Mouse (Mus musculus) adipocyte (in vitro differentiated cells): ENCODE data around the gene Nfyc.
A peak's percentile ranks its signal among the peaks of the same experiment; 100 is the strongest.

Experiments used
- DNase-seq: peaks from one replicate; pipeline ENCODE4 v3.0.0-alpha.2; 2016; ENCODE audit warnings: low spot score

Gene Nfyc

DNA sequence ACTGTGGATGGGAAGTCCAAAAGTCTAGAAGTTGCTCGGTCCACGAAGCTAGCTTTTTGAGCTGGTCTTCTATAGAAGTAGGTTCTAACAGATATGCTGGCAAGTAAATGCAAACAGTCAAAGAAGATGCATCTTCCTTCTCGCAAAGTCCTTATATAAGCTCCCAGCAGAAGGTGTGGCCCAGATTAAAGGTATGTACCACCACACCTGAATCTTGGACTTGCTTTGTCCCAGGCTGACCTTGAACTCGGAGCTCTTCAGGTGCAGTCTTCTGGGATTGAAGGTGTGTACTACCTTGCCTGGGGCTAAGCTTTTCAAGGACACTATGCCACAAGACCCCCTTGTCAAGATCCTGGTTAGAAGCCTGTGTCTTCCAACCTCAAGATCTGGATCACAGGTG is at the start of gene Nfyc:
TSS of gene Nfyc (minus strand) at position 101 of the 400 bp plus-strand sequence.
- DNase-seq: no peak

DNA sequence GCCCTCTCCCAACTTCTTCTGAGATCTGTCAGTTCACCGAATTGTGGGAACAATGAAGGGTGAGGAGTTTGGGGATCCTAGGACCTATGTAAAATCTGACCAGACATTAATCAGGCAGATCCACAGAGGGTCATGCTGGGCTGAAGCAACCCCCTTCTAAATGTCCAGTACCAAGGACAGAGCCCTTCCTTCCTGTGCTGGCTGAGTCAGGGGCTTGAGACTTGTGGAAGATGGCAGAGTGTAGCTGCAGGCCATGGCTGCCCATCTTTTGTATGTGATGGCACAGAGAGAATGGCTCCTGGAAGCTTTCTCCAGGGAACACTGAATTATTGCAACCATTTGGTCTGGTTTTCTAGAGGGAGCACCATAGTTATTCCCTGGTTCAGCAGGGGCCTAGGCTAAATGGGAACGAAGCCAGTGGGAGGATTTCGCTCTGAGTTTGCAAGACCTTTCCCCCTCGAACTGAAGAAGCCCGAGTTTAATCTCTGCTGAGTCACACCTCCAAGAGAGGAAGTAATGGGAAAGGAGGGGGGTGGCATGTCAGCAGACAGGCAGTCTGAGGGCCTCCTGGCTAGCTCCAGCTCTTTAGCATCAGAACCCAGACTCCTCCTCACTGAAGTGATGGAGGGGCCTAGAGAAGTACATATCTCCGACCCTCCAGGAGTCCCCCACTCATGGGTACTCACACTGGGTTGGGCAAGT is 49.5 kb upstream of the Nfyc start:
- DNase-seq: peak; percentile 10

DNA sequence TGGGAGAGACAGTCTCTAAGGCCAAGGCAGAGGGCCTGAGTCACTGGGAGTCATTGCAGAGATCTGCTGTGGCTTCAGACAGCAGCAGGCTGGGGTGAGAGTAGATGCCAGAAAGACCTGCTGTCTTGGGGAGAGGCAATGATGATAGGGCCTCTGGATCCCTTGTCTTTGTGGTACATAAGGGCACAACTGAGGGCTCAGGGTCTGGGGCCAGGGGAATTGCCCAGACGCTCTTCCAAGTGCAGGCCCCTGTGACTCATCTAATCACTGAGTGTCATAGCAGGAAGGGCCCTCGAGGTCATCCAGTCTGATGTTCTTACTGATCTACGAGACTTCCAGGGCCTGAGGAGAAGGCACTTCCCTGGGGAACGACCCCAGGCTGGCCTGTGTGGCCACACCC is 48.0 kb upstream of the Nfyc start:
- no peak for DNase-seq

DNA sequence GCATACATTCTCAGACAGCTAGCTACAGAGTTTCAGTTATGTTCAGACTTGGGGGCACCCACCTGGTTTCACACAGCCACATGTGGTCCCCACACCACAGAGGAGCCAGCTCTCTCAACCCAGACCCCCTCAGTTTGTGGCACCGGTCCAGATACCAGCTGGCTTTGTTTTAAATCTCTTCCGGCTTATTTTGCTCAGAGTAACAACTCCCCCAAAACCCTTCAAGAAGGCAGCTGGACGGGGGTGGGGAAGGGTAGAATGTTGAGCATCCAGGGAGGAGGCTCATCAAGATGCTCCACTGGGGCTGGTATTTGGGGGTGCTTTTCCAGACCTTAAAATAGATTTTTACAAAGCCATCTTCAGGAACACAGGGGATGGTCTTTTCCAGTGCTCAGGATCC is 47.4 kb upstream of the Nfyc start:
- DNase-seq: no peak

DNA sequence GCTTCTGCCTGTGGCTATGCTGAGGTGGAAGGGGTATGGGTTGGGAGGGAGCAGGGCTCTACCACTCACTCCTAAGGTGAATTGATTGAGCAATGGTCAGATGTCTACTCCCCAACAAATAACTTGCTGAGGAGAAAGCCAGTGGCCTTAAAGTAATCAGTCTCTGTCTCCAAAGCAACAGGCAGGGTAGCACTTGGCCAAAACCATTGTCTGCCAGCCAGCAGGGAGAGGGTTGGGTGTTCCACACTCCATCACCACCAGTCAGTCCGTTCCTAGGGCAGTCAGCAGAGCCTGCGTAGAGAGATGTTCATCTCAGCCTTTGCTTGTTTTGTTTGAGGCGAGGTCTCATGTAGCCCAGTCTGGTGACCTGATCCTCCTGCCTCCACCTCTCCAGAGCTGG is 44.6 kb upstream of the Nfyc start:
- DNase-seq: no peak

DNA sequence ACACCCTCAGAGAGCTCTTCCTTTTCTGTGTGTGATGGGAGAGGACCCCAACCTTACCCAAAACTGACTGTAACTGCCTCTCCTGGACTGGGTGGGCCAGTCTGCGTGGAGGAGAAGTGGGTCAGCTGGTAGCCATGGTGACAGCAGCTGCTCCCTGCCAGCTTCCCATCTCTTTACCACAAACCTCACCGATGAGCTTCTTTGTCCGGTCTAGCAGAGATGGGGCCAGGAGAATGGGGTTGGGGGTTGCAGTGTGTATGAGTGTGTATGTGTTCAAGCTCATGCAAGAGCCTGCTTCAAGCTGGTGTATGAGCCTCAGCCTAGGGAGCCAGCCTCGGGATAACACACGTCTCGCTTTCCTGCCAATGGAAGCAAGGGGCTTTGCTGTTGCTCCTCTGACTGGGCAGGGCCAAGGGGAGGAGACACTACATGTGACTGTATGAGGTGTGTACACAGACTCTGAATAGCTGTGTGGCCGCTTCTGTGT is 38.9 kb upstream of the Nfyc start:
- DNase-seq: no peak

DNA sequence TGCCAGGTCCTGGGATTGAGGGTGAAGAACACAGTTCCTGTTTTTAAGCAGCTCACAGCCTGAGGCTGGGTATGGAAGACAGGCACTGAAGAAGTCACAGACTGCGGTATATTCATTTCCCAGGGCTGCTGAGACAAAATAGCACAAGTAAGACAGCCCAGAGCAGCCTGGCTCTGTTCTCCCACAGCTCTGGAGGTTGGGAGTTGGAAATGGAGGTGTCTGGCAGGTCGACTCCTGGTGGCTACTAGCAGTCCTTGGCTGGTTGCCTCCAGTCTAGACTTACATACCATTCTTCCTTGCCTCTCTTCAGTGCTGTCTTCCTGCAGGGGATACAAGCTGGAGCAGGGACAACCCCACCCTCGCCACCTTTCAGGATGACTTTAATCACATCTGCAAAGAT is 37.6 kb upstream of the Nfyc start:
- no peak for DNase-seq

DNA sequence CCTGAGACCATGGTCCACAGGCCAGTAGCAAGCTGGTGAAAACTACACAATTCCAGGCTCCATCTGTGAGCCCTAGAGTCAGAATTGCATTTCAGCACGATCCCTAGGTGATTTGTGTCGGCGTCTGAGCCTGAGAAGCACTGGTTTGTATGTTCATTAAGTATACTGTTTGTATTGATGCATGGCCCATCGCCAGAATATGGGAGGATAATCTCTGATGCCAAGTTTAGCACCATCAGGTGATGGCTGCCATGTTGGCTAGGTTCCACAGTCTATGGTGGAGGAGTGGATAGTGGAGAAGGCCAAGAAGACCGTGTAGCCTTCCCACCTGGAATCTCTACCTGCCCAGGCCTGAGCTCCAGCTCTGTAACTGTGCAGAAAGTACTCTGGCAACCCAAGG is 36.9 kb upstream of the Nfyc start:
- no peak for DNase-seq

DNA sequence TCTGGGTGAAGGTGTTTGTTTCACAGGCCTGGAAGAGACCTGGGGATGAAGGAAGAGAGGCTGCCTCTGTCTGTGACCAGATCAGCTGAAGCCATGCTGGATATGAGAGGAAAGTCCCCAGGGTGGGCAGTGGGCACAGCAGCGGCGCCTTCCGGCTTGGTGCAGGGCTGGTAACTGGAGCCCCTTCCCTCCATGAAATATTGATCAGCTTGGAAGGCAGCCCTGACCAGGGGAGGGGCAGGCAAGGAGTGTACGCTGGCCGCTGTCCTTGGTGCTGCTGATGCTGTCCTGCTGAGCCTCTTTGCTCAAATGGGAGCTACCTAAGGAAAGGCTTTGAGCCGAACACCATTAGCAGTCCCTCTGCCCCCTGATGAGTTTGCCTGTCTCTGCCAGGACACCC is 34.8 kb upstream of the Nfyc start:
- peak; percentile 47 for DNase-seq

DNA sequence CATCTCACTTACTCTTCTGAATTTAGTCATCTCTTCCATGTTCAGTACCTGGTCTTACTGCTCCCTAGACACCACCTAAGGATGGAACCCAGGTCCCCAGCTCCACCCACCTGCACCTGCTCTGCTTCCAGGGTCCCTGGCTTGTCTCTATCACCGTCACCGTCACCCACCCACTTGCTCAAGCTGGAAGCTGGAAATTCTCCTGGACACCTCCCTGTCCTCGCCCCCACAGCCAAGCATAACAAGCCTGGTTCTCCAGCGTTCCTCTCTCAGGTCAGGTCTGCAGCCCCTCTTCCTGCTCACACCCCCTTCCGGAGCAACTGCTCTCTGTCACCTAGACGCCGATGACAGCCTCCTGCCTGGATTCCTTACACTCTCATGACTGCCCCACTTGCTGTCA is 28.5 kb upstream of the Nfyc start:
- DNase-seq: no peak

DNA sequence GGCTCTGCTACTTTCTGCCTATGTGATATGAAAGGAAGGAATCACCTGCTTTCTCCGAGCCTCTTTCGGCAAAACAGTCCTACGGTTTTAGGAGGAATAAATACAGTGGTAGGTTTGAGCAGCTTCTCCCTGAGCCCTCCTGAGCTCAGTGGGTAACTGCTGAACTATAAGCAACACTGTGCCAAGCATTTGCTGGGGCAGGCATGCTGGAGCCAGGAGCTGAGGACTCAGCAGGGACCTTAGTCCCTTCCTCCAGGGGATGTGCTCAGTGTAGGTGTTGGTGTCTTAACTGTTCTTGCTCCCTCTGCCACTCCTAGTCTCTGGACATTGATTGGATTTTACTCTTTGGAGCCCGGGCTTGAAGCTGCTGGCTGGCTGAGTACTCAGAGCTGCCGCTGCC is 25.0 kb upstream of the Nfyc start:
- no peak for DNase-seq

DNA sequence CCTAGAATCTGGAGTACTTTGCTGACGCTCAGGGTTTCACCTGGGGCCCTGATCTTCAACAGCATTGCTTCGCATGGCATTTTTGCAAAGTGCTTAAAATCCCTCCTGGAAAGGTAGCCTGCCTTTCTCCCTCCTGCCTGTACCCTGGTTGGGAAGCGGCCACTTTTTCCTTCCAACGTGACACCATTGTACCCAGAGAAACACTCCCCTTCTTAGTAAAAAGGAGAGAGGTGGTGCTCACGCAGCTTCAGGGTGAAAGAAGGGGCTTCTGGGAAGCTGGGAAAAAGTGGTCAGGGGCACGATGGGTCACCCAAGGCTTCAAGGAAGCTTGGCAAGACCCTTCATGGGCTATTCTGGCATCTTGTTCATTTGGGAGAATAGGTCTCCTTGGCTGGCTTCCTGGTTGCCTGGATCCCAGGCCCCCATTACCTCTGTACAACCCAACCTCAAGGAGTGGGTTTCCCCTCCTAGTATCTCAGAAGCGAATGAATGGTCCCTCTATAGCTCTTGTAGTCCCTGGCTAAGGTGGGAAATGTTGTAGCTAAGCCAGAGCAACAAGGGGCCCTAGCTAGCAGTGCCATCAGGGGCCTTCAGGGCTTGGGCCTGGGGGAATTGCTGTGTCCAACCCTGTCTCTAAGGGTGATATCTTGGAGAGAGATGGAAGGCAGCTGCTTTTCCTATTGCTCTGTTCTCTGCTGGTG is 24.1 kb upstream of the Nfyc start:
- DNase-seq: no peak

DNA sequence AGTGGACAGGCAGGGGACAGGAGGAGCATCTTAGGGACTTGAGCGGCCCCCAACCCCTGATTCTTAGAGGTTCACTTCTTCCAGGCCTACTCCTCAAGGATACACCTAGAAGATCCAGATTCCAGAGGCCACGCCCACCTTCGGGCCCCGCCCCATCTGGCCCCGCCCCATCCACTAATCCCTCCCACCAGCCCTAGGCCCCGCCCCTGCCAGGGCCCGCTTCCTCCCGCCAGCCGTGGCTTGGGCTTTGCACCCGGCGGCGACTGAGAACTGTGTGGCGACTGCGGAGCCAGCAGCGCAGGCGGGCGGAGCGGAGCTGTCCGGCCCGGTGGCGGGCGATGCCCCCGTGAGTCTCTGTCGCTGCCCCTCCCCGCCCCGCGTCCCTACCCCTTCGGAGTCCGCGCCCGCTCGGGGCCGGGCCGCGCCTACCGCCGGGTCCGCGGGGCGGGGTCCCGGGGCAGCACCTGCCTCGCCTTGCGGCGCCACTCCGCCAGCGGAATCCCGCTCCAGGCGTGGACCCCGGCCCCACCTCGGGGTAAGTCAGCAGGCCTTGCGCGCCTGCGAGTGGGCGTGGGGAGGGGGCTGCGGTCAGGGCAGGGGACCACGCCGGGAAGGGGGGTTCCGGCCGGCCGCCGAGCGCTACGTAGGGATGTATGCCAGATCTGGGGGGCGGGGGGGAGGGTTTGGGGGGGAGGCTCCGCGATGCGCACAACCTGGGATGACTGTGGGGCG is 23.4 kb upstream of the Nfyc start, which contains the start of gene Rims3:
TSS of gene Rims3 (plus strand) at position 229 of the 732 bp plus-strand sequence.
- no peak for DNase-seq

DNA sequence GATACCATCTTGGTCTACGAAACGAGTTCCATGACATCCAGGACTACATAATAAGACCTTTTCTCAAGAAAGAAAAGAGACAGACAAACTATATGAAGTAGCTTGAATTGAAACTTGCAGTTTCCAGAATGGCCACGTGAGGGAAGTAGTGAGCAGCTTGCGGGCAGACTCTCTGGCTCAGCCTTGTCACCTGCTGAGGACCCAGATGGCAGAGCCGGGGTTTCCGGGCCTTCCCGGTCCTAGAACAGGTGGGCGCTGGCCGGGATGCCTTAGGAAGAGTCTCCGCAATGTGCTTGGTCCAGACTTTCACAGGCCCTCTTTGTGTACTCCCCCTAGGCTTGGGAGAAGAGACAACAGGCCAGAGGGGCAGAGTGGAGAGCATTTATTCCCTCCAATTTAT is 19.6 kb upstream of the Nfyc start:
- peak; percentile 66 for DNase-seq

DNA sequence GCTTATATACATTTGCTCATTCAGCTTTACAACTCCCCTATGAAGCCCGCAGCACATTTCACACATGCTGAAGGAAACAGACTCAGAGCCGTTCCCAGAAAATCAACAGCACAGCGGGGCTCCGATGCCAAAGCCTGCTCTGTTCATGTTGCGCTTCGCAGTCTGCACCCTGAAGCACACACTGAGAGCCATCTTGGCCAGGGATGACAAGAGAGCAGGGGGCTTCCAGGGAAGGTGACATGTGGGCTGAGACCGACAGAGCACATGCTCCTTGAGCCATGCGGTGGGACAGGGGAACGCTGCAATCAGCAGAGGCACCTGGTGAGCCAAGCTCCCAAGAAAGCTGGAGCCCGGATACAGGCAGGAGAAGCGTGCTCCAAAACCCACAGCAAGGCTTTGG is 18.1 kb upstream of the Nfyc start:
- no peak for DNase-seq

DNA sequence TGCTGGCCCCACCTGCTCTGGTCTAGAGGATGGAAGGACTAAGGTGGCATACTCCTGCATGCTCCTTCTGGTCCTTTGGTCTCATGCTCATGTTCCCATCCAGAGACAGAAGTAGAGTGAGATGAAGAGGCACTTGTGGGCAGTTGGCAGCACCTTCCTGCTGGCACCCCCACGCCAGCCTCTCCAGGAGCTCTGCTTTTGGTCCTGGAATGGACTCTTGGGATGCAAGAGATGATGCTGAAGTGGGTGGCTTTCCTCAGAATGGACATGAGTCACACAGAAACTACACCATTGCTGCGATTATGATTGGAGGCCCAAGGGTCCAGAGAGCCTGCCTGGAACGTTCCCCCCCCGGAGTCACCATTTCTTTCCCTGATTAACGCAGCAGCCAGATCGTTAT is 17.5 kb upstream of the Nfyc start:
- no peak for DNase-seq

DNA sequence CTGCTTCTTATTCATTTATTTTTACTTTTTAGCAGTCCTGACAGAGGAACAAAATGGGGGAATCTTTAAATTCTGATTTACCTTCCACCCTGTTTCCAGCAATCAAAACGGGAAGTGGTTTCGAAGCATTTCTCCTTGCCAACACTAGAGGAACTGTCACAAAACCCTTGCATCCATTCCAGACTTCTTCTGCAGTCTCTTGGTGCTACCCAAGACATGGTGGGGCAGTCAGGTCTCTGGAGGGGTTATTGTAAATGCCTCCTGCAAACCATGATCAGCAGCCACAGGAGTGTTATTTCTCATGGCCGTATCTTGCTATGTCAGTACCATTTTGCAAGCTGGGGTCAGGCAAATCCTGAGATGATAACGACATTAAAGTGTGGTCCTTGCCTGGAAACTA is 13.7 kb upstream of the Nfyc start:
- DNase-seq: no peak

DNA sequence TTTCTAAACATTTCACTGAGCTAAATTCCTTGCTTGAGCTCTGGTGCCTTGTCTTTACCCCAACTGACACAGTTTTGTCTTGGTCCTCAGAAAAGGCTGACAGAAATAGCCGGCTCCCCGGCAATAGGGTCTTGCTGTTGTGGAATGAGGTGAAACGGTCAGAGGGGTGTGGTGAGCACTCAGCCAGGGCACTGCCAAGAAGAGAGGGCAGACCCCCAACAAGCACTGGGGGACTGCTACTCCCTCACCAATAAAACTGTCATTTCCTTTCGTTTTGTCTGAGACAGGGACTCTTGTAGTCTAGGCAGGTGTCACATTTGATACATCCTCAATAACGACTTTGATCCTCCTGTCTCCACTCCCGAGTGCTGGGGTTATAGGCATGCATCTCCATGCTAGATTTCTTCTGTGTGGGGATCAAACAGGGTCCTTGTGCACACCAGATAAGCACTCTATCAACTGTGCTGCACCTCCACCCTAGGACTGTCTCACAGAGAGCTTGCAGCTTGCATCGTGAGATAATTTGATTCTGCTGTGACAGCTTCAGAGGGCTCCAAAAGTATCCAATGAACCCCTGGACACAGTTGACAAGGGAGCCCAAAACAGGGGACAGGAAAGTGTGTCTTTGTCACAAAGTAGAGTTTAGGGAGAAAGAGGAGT is 13.2 kb upstream of the Nfyc start:
- DNase-seq: no peak

DNA sequence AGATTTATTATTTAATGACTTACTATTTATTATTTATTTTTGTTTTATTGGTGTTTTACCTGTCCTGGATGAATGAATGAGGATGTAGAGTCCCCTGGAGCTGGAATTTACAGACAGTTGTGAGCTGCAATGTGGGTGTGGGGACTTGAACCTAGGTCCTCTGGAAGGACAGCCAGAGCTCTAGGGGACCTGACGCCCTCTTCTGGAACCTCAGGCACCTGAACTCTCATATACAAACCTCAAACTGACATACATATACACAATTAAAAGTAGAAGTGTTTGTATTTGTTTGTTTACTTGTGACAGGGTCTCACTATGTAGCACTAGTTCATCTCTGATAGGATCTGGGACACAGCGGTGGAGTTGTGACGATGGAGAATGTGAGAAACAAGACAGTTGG is 10.0 kb upstream of the Nfyc start:
- DNase-seq: no peak

DNA sequence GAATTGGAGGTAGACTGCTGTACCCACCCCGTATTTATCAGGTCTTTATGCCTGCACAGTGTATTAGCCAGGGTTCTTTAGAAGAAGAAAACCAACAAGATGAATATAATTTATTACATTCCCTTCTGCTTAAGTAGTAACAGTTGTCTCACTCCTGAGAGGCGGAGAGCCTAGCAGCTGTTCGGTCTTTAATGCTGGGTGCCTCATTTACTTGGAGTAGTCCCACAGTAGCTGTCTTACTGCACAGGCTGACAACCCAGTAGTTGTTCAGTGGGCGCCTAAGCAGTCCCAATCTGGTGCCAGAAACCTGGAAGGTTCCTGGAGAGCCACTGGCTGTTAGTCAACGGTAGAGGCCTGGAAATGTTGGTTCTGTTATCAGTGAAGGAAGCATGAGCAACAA is 605 bp downstream of the Nfyc start:
- DNase-seq: no peak

DNA sequence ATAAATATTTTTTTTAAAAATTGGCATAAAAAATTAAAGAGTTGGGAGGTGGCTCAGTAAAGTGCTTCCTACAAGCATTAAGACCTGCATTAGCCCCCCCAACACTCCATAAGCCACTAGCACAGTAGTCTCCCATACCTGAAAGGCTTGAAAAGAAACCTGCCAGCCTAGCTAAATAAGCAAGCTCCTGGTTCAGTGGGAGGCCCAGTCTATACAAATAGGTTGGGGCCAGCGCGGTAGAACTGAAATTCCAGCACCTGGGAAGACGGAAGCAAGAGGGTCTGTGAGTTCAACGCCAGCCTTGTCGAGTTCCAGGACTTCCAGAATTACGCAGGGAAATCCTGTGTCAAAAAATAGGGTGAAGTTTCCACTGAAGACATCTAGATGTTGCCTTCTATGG is 5.0 kb downstream of the Nfyc start:
- no peak for DNase-seq

DNA sequence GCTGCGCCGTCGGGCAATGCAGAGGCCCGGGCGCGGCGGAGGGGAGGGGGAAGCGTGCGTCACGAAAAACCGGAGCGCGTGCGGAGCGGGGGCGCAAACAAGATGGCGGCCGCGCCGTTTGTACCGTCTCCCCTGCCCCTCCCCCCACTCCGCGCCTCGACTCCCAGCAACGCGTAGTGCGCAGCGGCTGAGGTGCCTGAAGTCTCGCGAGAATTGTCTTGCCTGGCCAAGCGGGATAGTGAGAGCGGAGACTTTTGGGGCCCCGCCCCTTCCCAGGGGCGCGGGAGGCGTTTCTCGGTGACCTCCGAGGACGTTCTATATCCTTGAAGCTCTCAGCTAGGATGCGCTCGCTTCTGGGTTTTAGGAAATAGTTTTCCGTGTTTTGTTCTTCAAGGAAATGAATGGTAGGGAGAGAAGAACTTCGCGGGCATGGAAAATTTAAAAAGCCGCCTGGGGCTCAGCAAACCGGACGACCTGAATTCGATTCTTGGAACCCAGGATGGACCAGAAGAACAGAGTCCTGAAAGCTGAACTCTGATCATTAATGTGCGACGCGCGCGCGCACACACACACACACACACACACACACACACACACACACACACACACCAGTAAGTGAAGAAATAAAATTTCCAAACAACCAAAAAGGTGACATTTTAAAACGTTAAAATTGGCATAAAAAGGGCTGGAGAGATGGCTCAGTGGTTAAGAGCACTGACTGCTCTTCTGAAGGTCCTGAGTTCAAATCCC is 5.6 kb downstream of the Nfyc start:
- peak; percentile 98 for DNase-seq
